ENCODE assay signal across 19 mouse cellular contexts in the genomic region with DNA sequence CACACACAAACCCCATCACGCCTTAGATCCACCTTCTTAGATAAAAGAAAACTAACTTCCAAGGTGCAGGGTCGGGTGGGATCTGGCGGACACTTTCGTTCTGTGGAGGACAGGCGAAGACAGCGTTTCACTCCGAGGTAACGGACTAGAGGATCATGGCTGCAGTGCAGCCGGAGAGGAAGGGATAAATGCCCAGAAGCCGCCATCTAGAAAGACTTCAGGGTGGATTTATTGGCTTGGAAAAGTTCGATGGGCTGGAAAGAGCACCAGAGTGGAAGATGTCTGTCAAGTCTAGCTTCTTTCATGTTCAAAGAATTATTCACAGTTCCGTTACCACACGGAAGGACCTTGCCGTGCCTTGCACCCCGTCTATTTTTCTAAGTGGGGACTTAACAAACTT. TPM values are rescaled to one million over a fixed set of nuclear protein-coding genes. Genes with fewer than 3 reads are reported as not detected.
"Had no signal": no experiment of that assay in that cellular context is flagged by ENCODE, and none has a peak within 500 bp of the region (broad histone marks: within the 10 kb centered on the region; RNA-seq: fewer than 3 reads in every experiment).

No protein-coding gene starts in this region.

- DNase-seq: kidney, adult 9 months; kidney, postnatal 25 days; lung, embryonic 14.5 days; lung, postnatal 10 days; lung, postnatal 4 days; right cerebral cortex, adult 18-20 months; right cerebral cortex, postnatal 25 days had no signal

- ATAC-seq: liver, embryonic 12.5 days; midbrain, embryonic 15.5 days had no signal

RNA-seq across cellular contexts. Expression of gene Crygd, which starts 0.9 kb away (rescaled TPM):
- total RNA-seq: layer of hippocampus, postnatal 25 days; left cerebral cortex, adult 8-10 months; left cerebral cortex, postnatal 25 days had no signal
- polyA plus RNA-seq: limb, embryonic 11.5 days; limb, embryonic 15.5 days; liver, embryonic 12.5 days; liver, embryonic 16.5 days; lung, embryonic 14.5 days; midbrain, embryonic 11.5 days; midbrain, embryonic 15.5 days; neural tube, embryonic 13.5 days; small intestine, adult 2 months; stomach, embryonic 16.5 days had no signal

RNA-seq across cellular contexts. Expression of gene Crygc, which starts 9.3 kb away (rescaled TPM):
- total RNA-seq: layer of hippocampus, postnatal 25 days; left cerebral cortex, adult 8-10 months; left cerebral cortex, postnatal 25 days had no signal
- polyA plus RNA-seq: limb, embryonic 11.5 days; limb, embryonic 15.5 days; liver, embryonic 12.5 days; liver, embryonic 16.5 days; lung, embryonic 14.5 days; midbrain, embryonic 11.5 days; midbrain, embryonic 15.5 days; neural tube, embryonic 13.5 days; small intestine, adult 2 months; stomach, embryonic 16.5 days had no signal

RNA-seq across cellular contexts. Expression of gene Cryge, which starts 13.3 kb away (rescaled TPM):
- total RNA-seq: layer of hippocampus, postnatal 25 days; left cerebral cortex, adult 8-10 months; left cerebral cortex, postnatal 25 days had no signal
- polyA plus RNA-seq: limb, embryonic 11.5 days; limb, embryonic 15.5 days; liver, embryonic 12.5 days; liver, embryonic 16.5 days; lung, embryonic 14.5 days; midbrain, embryonic 15.5 days; neural tube, embryonic 13.5 days; small intestine, adult 2 months; stomach, embryonic 16.5 days had no signal

RNA-seq across cellular contexts. Expression of gene Crygb, which starts 17.9 kb away (rescaled TPM):
- total RNA-seq: layer of hippocampus, postnatal 25 days; left cerebral cortex, adult 8-10 months; left cerebral cortex, postnatal 25 days had no signal
- polyA plus RNA-seq: limb, embryonic 11.5 days; limb, embryonic 15.5 days; liver, embryonic 12.5 days; liver, embryonic 16.5 days; lung, embryonic 14.5 days; midbrain, embryonic 11.5 days; midbrain, embryonic 15.5 days; small intestine, adult 2 months; stomach, embryonic 16.5 days had no signal

RNA-seq across cellular contexts. Expression of gene Akr1cl, which starts 31.6 kb away (rescaled TPM):
- total RNA-seq: layer of hippocampus, postnatal 25 days; left cerebral cortex, postnatal 25 days had no signal
- polyA plus RNA-seq: liver, embryonic 12.5 days; midbrain, embryonic 15.5 days had no signal
